Mouse (Mus musculus) urinary bladder, postnatal 36 days (tissue): Measurements from ENCODE around the gene Gm14399.
A peak's percentile ranks its signal among the peaks of the same experiment; 100 is the strongest.
"Not testable (repeated sequence)": the region's sequence is repeated elsewhere in the genome, so short reads cannot be mapped to it uniquely, and the experiment has no call there.

Experiments used
- DNase-seq, 2 experiments: peaks; one replicate each; pipeline ENCODE4 v3.0.0; 2022; ENCODE audit warnings: low spot score in 2 of 2, mixed read lengths in 1 of 2

Gene Gm14399

DNA sequence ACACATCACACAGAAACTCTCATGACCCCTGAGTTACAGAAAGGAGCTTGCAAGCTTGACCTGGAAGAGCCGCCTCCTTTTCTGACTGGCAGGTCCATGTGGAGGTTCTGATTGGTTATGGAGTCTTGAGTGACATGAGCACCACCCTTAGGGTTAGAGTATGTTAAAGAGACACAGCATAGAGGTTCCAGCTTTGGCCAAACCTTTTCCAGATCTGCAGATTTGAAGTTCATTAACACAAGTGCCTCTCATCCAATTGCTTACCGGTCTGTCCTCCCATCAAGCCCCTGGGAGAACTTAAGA is at the start of gene Gm14399:
Gene Gm14399 (minus strand): TSS at position 20 of the 303 bp plus-strand sequence.
- DNase-seq: not testable (repeated sequence)

DNA sequence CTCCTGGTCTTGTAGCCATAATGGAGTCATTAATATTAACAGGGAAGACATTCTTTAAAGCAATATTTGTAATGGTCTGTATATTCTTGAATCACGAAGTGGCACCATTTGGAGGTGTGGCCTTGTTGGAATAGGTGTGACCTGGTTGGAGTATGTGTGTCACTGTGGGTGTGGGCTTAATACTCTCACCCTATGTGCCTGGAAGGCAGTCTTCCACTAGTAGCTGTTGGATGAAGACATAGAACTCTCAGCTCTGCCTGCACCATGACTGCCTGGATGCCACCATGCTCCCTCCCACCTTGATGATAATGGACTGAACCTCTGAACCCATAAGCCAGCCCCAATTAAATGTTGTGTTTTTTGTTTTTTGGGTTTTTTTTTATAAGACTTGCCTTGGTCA is 37.2 kb upstream of the Gm14399 start:
- DNase-seq: not testable (repeated sequence)

DNA sequence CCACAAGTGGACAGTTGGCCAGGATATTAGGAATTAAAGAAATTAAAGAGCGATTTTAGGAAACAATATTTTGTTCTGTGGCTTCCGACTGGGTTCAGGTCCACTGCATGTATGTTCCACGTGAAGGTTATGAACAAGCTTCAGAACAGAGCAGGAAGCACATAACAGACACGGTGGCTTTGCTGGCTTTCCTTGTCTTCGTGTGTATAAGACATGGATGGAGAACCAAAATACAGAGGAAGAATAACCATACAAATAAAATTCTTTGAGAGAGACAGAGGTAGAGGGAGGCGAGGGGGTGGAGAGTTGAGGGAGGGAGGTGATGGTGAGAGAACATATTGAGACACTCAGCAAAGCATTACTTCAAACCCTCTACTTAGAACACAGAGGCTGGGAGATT is 34.5 kb upstream of the Gm14399 start:
- no peak for DNase-seq

DNA sequence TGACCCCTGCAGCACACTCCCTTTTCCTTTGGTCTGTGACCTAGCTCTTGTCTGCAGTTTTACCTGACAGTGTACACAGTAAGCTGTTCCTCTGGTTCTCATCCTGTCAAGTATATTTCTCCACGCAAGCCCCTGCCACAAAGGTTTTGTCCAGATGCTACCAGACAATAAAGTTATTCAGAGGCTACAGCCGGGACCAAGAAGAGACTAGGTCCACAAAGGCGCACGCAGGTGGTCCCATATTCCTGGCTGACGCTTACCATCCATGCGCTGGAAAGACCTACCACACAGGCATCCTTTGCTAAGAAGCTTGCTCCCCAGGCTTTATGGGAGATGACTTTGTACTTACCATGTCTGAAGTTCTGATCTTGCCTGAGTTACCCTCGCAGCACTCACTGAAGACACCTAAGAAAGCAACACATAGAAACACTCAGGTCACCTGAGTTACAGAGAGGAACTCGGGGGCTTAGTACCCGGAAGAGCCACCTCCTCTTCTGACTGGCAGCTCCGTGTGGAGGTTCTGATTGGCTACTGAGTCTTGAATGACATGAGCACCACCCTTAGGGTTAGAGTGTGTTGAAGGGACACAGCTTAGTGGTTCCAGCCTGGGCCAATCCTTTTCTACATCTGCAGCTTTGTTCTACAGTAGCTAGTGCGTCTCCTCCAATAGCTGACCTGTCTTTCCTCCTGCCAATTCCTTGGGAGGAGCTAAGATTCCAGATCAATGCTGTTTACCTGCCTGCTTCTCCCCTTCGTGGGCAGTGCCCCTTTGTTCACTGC is 33.8 kb upstream of the Gm14399 start, which contains the start of gene Gm14443:
Gene Gm14443 (minus strand): TSS at position 471 of the 780 bp plus-strand sequence.
- DNase-seq: not testable (repeated sequence)

DNA sequence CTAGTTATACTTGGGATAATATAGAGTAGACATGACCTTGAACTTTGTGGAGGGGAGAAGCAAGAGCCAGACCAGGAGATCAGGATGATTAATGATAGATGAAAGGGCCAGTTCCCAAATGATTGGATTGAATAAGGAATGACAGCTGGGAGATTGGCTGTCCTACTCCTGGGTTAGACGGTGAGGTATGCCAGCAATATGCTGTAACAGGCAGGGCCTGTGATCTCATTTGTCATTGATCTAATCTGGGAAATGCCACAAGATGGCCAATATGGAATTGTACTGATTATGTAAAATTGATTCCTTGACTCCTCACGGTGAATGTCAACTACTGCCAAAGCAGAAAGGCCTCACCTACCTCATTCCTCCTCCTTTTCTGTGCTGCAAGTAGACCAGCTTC is 32.2 kb upstream of the Gm14399 start:
- not testable (repeated sequence) for DNase-seq

DNA sequence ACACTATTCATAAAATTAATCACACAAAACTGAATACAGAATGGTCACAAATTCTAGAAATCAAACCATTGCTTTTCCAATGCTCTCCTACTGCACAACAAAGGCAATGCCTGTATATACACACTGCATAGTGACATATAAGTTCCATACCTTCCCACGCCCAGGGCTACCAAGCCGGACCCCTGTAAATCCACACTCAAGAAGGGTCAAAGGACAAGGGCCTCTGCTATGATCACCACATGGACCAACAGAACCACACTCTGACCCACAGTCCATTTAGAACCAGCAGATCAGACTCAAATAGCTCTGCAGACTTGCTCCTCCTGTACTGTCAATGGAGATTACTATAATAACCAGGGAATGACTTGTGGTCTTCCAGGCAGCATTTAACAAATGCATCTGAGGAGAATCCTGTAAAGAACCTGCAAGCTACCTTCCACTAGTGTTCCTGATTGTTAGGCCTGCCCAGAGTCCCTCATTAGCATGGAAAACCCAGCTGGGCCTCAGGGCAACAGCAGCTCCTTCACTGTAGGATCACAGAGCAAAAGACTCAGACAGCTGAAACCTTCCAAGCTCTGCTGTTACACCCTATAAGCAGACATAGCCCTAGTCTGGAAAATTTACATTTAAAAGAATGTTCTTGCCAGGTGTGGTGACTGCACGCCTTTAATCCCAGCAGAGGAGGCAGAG is 31.2 kb upstream of the Gm14399 start:
- DNase-seq: not testable (repeated sequence)

DNA sequence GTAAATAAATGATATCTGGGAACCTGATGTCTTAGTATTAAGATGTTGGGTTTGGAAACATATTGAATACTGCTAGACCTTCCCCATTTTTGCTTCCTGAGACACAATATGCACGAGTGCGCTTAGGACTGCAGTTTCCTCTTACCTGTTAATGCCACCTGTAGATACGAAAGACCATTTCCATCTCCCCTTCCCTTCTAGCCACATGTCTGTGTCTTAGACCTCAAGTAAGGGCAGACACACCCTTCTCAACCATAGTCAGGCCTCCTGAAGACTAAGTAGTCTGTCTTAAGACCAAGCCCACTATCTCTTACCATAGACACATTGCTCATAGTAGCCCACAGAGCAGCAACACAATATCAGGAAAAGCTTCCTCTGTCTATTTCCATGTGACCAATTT is 30.3 kb upstream of the Gm14399 start:
- no peak for DNase-seq

DNA sequence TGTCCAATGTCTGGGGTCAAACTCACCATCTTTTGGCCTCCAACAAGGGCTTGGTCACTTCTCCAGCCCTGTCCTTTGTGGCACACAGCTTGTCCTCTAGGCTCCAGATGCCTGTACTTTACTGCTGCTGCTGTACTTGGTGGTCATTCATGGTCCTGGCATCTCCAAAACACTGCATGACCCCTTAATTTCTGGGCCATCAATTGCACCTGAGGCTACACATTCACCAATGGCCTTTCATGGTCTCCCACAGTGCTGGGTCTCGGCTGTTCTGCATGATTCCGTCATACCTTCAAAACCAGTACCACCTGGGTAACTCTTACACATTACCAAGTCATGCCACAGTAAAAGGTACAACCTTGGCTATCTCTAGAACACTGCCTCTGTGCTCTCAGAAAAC is 25.1 kb upstream of the Gm14399 start:
- not testable (repeated sequence) for DNase-seq

DNA sequence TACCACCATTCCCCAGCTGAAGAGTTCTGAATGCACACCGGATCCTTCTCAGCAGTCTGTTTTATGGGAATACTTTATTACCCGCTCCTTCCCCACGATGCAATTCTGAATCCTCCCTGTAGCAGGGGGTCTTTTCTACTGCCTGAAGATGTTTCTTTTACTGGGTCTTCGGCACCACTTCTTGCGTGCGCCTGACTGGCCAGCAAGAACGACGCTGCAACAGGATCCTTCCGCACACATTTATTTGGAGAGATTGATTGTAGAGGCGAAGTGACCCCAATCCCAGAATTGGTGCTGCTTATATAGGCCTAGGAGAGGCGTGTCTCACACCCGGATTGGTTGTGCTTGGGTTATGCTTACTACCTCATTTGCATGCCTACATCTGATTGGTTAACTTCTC is 23.3 kb upstream of the Gm14399 start:
- not testable (repeated sequence) for DNase-seq

DNA sequence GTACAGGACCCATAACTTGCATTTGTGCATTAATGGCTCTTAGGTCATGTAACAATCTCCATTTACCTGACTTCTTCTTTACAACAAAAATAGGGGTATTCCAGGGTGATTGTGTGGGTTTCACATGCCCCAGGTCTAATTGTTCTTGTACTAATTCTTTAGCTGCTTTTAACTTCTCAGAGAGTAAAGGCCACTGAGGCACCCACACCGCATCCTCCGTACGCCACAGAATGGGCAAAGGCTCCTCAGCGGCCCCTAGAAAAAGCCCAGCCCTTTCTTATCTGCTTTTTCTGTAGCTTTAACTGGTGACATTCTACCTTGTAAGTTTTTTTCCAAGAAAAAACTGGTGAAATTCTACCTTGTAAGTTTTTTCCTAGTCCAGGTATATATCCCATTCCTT is 19.6 kb upstream of the Gm14399 start:
- DNase-seq: not testable (repeated sequence)

DNA sequence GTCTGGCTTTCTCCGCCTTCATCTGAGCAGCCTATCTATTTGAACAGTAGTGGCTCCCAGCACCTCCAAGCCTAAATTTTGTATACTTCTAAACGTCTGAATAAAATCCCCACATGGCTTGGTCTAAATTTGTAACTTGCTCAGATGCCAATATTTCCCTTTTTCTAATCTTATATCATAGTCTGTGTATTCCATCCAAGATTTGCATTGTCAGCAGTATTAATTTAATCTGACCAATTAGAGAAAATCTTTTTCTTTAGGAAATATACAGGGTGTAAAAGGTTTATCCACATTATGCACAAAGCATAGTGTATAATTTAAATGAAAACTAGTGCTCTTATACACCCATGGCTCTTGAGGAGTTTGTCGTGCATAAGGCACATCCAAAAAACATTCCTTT is 16.8 kb upstream of the Gm14399 start:
- no peak for DNase-seq

DNA sequence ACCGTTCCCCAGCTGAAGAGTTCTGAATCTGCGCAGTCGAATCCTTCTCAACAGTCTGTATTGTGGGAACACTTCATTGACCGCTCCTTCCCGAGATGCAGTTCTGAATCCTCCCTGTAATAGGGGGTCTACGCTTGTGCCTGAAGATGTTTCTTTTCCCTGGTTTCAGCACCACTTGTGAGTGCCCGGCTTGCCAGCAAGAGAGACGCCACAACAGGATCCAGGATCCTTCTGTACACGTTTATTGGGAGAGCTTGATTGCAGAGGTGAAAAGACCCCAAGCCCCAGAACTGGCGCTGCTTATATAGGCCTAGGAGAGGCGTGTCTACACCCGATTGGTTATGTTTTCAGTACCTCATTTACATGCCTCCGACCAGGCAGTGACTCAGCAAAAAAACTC is 14.9 kb upstream of the Gm14399 start:
- DNase-seq: no peak

DNA sequence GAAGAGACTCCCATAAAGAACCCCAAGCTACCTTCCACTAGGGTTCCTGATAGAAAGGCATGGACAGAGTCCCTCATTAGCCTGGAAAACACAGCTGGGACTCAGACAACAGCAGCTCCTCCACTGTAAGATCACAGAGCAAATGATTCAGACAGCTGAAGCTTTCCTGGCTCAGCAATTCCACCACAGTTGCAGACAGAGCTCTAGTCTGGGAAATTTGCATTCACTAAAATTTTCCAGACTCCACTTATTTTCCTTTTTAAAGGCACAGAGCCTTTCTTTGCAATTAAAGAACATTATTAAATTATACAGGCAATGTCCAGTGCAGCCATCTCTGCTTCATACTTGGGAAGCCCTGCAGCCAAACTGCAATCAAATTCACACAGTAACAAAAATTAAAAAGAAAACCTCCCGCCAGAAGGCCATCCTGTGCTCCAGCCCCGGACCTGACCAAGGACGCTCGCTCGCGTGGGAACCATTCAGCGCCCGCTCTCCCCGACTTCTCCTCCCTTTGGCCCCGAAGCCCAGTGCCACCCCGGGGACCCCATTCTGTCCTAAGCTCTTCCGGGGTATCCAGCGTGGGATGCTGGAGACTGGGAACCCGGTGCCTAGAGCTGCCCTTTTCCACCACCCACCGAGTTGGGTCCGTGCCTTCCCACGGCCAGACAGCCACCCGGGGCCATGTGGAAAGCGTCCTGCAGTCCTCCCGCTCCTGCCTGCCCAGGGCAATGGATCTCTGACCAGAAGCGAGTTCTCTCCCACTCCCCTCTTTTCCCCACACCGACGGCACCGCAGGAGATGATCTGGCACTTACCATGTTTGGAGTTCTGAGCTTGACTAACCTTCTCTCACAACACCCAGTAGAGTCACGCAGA is 457 bp downstream of the Gm14399 start:
- DNase-seq: peak; percentile 4 to 13

DNA sequence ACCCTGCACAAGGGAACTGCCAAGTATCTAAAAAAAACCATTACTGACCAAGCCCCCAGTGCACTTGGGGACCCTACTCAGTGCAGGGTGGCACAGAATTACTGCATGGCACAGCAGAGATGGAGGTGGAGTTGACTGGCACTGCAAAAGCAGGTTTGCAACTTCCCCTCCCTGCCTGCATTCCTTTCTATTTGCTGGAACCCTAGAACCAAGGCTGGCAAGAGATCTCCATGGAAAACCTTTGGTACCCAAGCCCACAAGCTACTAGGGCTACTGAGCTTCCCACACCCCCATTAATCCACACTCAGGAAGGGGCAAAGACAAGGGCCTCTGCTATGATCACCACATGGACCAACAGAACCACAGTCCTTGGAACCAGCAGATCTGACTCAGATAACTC is 1.2 kb downstream of the Gm14399 start:
- DNase-seq: not testable (repeated sequence)
